Mouse (Mus musculus): Measurements from ENCODE around the gene Dynlt1c.
"Not testable (repeated sequence)": the region's sequence is repeated elsewhere in the genome, so short reads cannot be mapped to it uniquely, and the experiment has no call there.

Dynlt1c gene

DNA sequence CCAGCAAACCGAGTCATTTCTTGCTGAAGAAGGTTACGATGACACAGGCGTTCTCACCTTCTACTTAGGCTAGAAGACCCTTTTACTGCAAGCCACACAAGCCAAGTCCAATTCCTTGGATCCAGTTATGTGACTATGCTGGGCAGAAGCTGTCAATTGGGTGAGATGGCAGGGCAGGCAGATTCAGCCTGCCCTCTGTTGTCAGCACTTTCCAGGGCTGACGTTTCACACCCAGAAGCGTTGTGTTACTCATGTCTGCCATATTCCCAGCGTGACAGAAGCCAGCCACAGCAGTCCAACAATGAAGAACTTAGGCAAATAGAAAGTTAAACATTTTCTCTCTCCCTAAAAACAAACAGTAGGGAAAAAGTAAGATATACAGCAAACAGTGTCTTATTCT is 18.6 kb downstream of the Dynlt1c start:
- not testable (repeated sequence) for DNase-seq

DNA sequence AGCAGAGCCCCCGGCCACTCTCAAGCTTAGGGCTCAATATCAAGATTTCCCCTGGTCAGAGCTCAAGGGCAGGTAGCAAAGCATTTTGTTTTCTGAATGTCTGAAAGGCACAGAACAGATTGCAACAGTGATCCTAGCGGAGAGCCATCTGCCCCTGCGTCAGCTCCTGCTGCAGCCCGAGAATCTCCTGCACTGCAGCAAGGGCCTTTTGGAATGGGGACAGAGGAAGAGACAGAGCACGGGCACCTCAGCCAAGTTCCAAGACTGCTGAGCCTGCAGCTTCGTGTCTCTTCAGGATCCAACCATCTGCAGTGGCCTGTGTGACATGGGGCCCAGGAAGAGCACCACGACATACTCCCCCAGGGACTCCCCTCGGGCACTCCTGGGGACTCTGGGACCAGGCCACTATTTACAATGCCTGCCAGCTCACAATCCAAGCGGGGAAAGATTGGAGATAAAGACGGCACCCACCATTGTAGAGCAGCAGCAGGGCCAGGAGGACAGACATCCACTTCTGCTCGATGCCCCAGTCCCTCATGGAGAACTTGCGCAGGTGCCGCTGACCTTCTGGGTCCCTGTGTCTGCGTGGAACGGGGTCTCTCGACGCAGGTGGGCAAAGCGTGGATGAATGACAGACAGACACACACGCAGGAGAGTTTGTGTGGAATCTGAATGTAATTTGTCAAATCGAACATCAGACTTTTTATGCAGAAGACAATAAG is 19.4 kb downstream of the Dynlt1c start:
- not testable (repeated sequence) for DNase-seq

DNA sequence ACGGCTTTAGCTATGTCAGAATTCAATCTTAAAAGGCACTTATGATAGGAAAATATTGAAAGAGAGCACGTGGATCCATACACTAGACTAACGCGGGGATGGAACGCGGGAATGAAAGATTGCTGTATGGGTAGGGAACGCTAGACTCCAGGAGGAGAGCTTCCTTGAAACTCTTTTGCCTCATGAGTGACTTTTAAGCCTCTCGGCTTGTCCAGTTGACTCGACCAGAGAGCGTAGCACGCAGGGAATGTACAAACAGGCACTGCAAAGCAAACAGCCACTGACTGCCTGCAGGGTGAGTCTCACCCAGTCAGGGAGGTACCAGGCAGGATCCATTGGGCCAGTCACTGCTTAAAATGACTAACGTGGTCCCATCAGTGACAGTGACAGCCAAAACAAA is 20.5 kb downstream of the Dynlt1c start:
- DNase-seq, result peak in 1 of 2 experiments; percentile 25

DNA sequence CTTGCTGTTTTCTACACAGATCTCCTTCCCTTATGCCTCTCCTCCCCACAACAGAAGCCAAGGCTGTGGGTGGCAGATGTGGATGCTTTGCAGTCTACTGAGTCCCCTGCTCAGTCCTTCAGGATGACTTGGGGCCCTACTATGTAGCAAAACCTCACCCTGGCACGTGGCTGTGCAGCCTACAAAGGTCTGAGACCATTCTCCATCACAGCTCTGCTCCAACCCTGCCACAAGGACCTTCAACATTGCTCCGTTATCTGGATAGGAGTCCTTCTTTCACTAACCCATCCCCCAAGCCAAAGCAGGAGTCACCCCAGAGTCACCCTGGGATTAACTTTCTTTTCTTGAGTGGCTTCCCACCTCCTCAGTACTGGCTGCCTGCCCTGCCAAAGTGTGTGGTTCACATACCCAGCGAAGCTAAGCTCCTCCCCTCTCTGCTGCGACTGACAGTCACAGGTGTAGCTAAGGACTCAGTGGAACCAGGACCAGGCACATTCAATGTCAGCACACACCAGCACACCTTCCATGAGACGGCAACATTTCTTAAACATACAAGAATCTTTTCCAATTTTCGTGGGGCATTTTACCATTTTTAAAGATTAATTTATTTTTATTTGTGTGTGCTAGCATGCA is 23.6 kb downstream of the Dynlt1c start:
- not testable (repeated sequence) for DNase-seq

DNA sequence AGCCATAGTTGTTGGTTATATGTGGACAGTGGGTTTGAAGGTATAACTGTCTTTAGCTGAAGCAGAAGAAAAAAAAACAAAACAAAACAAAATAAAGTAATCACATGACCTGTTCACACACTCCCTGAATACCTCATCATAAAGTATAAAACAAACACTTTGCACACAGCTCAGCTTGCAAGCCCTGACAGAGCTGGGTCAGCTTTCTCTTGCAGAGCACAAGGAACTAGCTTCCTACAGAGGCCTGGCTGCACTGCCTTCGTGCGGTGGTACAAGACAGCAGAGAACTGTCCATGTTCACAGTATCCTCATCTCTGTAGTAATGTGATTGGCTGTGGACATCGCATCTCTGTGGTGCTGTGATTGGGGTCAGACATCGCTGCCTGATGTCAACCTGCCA is 28.9 kb downstream of the Dynlt1c start:
- DNase-seq, result not testable (repeated sequence)

DNA sequence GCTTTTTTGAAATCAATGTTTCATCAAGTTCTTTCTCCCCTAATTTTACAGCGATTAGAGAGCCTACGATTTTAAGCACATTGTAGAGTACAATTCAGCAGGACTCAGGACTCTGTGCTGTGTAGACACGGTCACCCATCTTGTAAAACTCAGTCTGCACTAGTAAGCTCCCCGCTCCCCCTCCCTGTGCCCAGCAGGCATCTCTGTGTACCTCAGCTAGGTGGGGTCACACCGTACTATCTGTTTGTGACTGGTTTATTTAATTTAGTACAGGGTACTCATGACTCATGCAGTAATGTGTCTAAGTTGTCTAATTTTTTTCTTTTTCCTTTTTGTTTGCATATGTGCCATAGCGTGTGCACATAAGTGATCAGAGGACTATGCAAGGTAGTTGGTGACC is 31.4 kb downstream of the Dynlt1c start:
- not testable (repeated sequence) for DNase-seq

DNA sequence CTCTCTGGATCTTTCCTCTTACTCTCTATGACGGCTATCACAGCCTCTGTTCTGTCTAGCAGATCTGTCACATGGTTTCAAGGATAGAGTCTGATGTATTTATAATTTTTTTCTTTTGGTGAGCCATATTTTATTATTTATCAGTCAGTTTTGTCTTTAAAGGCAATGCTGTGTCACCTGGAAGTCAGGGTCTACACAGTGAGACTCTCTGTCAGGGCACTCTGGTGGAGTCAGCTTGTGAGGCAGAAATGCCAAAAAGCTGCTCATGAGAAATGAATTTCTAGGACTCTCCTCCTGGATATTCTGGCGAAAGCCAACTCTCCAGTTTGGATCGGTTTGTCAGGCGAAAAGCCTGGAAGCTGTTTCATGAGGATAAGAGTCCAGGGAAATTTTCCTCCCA is 34.3 kb downstream of the Dynlt1c start:
- not testable (repeated sequence) for DNase-seq

DNA sequence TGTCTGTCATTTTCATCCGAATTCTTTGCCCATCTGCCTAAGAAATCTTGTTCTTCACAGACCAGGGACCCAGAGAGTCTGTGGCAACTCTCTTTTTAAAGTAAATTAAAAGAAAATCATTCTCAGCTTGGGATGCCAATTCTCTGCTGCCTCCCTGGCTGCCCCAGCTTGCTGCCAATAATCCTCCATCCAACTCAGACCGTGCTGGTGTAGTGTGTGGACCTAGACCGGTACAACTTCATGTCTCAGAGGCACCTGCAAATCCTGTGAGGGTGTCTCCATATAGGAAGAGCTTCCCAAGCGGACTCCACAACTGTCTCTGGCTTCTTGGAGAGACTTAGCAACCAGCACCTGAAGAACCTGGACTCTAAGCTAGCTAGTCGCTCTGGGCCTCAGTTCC is 35.4 kb downstream of the Dynlt1c start:
- no peak for DNase-seq

DNA sequence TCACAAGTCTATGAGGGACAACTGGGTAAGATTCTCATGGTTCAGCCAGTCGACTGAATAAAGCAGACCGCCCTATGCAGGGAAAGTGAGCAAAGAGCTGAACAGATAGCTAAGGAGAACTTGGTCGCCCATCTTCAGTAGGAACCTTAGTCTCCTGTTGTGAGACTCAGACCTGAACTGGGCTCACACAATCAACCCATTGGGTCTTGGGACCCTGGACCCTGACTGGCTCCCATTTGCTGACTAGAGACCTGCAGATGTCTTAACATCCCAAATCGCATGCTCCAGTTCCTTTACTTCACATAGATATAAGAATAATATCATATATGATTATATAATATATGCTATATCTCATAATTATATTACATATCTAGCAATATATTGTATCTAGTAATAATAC is 36.0 kb downstream of the Dynlt1c start:
- not testable (repeated sequence) for DNase-seq

DNA sequence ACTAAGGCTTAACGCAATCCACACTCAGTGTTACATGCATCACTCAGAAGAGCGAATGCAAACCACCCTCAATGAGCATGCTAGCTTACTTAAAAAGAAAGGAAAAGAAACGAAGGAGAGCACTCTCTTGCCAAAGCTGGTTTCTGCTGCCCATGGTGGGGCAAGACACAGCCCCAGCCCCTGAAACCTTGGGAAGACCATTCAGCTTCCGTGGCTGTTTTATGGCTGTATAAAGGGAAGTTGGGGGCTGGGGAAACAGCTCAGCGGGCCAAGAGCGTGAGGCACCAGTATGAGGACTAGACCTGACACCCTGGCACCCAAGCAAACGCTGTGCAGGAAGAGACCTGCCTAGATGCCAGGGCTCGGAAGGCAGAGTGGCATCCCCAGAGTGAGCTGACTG is 37.0 kb downstream of the Dynlt1c start:
- DNase-seq, result not testable (repeated sequence)

DNA sequence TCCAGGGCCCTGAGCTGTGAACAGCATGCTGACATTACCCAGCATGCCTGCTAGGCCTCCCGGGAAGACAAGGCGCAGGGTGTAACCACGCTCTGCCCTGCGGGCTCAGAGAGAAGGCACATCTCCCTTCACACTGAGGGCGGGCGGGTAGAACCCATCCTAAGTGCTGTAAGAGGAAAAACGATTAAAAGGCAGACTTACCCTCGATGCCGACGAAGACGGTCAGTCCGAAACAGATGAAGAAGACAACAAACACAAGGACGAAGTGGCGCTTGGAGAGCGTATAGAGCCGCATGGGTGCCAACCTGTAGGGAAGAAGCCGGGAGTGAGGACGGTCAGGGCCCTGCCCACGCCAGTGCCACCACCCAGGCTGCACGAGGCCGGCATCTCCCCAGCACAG is 38.0 kb downstream of the Dynlt1c start:
- not testable (repeated sequence) for DNase-seq

DNA sequence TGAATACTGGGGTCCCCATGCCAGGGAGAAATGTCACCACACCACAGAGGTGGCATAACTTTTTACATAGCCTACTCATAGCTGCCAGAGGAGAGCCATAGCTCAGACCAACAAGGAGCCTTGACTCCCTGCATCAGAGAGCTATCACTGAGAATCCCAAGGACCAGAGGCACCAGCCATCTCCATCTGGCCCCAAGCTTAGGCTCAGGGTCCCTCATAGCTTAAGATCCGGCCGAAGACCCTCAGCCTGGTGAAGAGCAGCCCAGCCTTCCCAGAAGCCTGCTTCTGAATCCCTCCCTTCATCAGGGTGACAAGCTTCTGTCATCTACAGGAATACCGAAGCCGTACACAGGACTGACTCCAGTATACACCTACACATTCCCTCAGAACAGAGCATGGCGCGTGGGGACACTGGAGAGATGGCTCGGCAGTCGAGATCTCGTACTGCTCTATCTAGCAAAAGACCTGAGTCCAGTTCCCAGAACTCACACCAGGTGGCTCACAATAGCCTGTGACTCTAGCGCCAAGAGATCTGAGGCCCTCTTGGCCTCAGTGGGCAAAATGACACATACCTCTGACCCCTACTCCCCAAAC is 38.7 kb downstream of the Dynlt1c start:
- DNase-seq, result not testable (repeated sequence)

DNA sequence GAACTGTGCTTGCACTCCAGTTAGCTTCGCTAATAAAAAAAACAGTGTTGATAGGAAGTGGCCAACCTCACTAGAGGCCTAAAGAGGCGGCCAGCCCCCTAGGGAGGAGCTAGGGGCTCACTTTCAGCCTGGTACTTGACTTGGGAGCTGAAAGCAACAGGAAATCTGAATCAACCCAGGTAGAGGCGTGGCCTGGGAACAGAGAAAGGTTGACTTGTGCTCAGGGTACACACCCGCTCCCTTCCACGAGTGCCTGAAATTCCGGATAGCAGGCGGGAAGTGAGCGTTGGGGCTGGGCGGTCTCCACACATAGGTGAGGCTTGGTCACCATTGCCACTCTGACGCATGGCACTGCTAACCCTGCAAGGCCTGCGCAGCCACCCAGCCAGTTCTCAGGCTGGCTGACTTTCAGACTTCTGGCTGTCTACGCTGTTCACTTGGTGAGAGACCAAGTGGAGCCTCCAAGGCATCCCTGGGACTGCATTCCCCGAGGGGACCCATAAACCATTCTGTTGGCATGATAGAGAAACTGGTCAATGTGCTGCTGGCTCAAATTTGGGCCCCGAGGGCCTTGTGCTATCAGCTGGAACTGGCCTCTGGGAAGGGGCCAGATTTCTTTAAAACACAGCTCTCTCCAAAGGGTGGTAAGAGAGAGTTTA is 39.4 kb downstream of the Dynlt1c start:
- peak; percentile 79 to 89 for DNase-seq

DNA sequence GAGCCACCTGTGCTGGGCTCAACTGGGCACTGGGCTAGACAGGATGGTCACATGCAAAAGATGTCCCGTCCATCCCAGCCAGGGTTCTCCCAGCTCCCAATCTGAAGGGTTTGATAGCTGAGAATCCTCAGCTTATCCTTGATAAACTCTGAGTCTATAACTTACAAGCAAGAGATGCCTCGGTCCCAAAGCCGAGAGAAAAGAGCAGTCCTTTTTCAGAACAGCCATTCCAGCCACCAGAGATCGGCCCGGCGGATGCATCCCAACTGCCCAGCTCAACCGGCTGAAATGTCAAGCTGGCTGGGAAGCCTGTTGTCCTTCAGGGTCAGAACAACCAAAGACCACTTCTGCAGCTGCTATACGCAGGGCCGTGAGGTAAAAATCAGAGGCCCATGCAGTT is 42.7 kb downstream of the Dynlt1c start:
- DNase-seq, result not testable (repeated sequence)

DNA sequence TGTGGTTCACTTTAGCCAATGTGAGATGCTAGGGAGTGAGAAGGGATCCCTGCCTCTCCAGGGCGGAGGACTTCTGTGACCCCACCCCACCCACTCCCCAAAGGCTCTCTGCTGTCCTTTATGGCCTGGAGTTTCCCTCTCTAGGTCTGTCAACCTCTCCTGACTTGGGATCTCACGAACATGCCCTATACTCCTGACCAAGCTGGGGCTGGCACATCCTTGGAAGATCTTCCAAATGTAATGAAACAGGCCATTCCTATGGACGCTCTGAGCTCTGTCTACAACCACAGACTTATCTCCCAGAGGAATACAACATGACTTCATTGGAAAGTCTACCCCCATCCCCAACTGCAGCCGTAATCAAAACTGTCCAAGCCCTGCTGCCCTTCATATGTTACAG is 43.2 kb downstream of the Dynlt1c start:
- DNase-seq, result not testable (repeated sequence)

DNA sequence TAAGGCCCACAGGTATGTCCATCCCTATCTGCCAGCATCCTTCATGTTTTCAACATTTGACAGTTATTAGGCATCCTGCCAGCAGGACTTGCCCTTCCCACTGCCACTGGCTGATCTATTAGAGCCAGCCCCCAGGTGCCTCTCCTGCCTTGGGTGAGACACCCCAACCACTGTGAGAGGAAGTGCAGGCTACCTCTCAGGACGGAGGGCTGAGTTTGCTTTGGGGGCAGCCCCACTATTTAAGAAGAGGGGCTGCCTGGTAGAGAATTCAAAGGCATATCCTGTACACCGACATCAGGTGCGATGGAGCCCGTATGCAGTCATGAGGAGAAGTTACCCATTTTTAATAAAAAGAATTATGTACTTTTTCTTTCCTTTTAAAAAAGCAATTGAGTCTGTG is 44.2 kb downstream of the Dynlt1c start:
- not testable (repeated sequence) for DNase-seq

DNA sequence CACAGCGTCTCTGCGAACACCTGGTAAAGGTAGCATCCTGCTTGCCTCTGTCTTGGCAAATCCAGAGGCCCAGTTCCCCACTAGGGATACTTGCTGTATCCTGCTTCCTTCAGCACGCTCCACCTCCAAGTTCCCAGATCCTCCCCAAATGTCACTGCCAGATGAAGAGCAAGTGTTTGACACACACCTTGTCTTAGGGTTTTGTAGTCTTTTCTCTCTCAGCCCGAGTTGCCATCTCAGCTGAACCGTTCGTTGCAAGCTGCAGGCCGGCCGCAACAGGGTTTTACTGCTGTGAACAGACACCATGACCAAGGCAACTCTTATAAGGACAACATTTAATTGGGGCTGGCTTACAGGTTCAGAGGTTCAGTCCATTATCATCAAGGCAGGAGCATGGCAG is 45.4 kb downstream of the Dynlt1c start:
- DNase-seq, result not testable (repeated sequence)

DNA sequence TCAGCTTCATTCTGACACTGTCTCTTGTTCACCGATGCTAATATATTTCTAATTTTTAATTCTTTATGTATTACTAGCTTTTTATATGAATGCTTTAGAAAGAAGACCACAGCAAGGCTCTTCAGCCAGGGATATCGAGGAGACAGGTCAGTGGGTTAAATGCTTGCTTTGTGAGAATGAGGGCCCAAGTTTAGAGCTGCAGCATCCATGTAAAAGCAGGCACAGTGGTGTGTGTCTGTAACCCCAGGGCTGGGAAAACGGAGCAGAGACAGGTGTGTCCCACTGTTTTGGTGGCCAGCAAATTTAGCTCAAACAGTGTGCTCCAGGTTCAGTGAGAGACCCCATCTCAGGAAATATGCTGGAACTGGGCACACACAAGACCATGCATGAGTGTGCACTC is 46.0 kb downstream of the Dynlt1c start:
- not testable (repeated sequence) for DNase-seq

DNA sequence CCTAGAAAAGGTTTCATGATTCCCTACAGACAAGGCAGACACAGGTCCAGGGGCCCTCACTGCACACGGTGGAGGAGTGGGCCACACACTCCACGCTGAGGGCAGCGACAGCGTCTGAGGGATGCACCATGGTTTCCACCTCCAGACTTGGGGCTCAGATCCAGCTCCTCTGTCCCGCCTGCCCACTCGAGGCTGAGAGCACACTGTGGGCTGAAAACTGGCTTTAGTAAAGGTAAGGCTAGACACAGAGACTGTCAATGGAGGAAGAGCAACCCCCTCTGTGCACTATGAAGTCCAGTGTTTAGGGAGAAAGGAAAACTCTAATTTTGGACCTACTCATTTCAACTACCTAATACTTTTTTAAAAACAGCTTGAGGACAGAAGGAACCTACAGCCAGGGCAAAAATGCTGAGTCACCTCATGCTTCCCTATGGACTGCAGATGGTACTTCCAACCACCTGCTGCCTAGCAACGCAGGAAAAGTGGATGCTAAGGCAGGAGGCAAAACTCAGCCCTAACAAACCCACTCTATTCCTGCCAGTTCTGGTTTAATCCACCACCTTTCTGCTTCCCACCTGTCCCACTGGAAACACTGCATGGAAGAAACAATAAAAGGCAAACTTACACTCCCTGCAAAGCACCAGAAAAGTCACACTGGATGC is 49.6 kb downstream of the Dynlt1c start:
- not testable (repeated sequence) for DNase-seq

DNA sequence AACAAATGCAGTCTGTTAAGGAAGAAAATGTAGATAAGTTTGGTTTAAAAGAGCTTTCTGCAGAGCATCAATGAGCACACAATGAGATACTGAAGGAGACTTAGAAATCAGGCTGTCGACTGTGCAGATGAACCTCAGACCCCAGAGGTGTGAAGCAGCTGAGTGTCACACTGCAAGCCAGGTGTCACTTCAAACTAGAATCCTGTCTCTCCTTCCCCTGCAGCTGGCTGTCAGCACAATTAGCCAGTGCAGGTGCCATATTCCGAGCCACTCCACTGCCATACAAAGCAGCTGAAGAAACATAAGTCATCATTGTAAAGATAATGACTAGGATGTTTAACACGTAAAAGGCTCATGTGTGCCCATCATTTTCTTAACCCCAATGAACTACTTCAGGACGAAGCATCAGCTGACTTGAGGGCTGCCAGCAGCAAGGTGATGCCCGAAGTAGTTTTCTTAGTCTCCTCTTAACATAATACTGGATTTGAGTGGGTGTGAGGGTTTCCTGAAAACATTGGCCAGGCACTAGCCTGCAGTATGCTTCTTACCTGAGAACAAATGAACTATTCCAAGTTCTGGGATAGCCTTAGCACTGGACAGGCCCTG is 52.0 kb downstream of the Dynlt1c start:
- not testable (repeated sequence) for DNase-seq

DNA sequence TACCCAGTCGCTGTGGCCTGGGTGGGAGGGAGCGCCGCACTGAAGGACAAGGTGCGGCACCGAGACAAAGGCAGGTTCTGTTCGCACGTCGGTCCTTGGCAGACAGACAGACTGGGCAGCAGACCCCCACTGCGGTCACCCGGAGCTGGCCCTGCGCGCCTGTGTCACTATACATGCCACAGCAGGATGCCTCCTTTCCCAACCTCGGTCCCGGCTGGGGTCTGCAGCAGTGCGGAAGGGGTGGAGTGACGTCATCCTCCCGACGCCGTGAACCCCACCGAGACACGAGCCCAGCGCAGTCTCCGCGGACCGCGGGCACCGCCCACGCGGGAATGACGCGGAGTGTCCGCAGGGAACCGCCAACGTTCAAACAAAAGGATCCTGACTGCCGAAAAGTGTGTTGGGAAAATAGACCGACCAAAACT is 53.6 kb downstream of the Dynlt1c start:
- peak; percentile 62 to 70 for DNase-seq

DNA sequence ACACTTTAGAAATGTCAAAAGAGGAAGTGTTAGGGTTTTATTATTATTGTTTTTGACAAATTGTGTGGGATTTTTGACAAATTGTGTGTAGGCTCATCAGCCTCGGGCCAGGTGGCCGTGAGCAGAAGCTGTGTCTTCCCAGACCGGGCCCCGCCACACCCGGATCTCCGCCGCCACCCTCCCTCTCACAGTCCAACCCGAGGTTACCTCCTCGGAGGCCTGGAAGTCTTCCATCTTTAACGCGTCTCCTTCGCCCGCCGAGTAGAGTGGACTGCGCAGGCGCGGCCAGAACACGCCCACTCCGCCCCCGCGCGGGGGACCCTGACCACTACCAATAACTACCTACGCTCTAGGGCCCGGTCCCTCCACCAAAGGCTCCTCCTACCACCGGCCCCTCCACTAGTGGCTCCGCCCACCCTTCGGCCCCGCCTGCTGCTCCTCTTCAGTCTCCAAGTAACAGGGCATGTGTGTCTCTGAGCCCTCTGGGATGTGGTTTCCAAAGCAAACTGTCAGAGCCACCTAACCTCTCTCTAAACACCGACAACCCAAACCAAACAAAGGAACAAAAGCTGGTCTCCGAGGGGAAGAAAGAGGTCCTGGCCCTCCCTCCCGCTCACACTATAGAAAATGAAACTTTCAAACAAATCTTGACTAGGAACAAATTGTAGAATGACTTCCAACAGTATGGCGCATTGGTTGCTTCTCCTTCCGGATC is 54.3 kb downstream of the Dynlt1c start, which contains the start of gene Dynlt1f:
Gene Dynlt1f, minus strand, starts transcription at position 334 of the 715 bp plus-strand sequence.
- peak; percentile 87 to 89 for DNase-seq
